Comparison of ENCODE assay signal across 8 mouse cellular contexts in genomic region chr13:95563693-95564092, GRCm38 (mm10). TPM values are rescaled to one million over a fixed set of nuclear protein-coding genes. Genes with fewer than 3 reads are reported as not detected.
DNase-seq lines count a peak whose midpoint lies in the region; ATAC-seq and TF ChIP-seq lines count a peak whose summit lies in the region.

No protein-coding gene starts in this region.

- H3K27ac ChIP-seq in forebrain, postnatal 0 days (ENCODE audit: low read depth, low read length): no peak overlapping the region
- H3K27ac ChIP-seq in hindbrain, postnatal 0 days: no peak overlapping the region
- H3K27ac ChIP-seq in left cerebral cortex, adult 2 months: no peak overlapping the region

- DNase-seq in T-cell, adult 2 months (ENCODE audit: low spot score): peak; percentile 78
- DNase-seq in cerebellum, adult 18-20 months: peak; percentile 66 to 71
- DNase-seq in forebrain, postnatal 0 days: peak; percentile 91
- DNase-seq in hindbrain, postnatal 0 days (ENCODE audit: low spot score): peak; percentile 85
- DNase-seq in left cerebral cortex, adult 2 months (ENCODE audit: extremely low spot score in 1 of 2, low spot score in 2 of 2): peak; percentile 68 to 71
- peak; percentile 23 for DNase-seq in right cerebral cortex, postnatal 14 days
- DNase-seq in Muller cell, postnatal 12 days (ENCODE audit: inconsistent ontology term): no peak

- no peak overlapping the region for H3K4me3 ChIP-seq in forebrain, postnatal 0 days (ENCODE audit: low read depth, low read length)
- H3K4me3 ChIP-seq in hindbrain, postnatal 0 days (ENCODE audit: low read length): no peak overlapping the region
- H3K4me3 ChIP-seq in left cerebral cortex, adult 2 months: no peak overlapping the region

- intact Hi-C loops in left cerebral cortex, adult 2 months (cut with DNase I): loop anchor here (1.0 to 10.0 kb wide), 3 partner anchors 105 to 401 kb away; no protein-coding TSS in a partner anchor

- no peaks in the 10 kb centered on the region for H3K27me3 ChIP-seq in forebrain, postnatal 0 days (ENCODE audit: insufficient read depth, low read length)
- H3K27me3 ChIP-seq in hindbrain, postnatal 0 days (ENCODE audit: insufficient read depth, low read length): no peaks in the 10 kb centered on the region

- 2% methylated on average over 3 of the region's 3 CpGs for WGBS in forebrain, postnatal 0 days
- WGBS in hindbrain, postnatal 0 days: 0% methylated on average over 3 of the region's 3 CpGs

- peak; percentile 82 for ATAC-seq in forebrain, postnatal 0 days
- peak; percentile 87 for ATAC-seq in hindbrain, postnatal 0 days
- ATAC-seq in megakaryocyte, adult 5-6 weeks (ENCODE audit: poor library complexity, severe bottlenecking): peak; percentile 94

- no peak overlapping the region for H3K9ac ChIP-seq in forebrain, postnatal 0 days
- H3K9ac ChIP-seq in hindbrain, postnatal 0 days (replicated peaks; ENCODE audit: low read length): no peak overlapping the region

- H3K4me1 ChIP-seq in forebrain, postnatal 0 days (ENCODE audit: insufficient read depth): no peaks in the 10 kb centered on the region
- H3K4me1 ChIP-seq in hindbrain, postnatal 0 days (ENCODE audit: insufficient read depth, low read length): no peaks in the 10 kb centered on the region

- H3K9me3 ChIP-seq in forebrain, postnatal 0 days (ENCODE audit: low read length): no peaks in the 10 kb centered on the region
- no peaks in the 10 kb centered on the region for H3K9me3 ChIP-seq in hindbrain, postnatal 0 days (ENCODE audit: low read length)

- TF ChIP-seq CTCF in forebrain, postnatal 0 days (IDR thresholded peaks at IDR 0.05; ENCODE audit: low read depth): peak; percentile 96
- TF ChIP-seq CTCF in hindbrain, postnatal 0 days (IDR thresholded peaks at IDR 0.05; ENCODE audit: low read depth): peak; percentile 94
- peak; percentile 96 for TF ChIP-seq CTCF in left cerebral cortex, adult 2 months (IDR thresholded peaks at IDR 0.05)

- H3K4me2 ChIP-seq in forebrain, postnatal 0 days (ENCODE audit: low read depth): no peak overlapping the region
- no peak overlapping the region for H3K4me2 ChIP-seq in hindbrain, postnatal 0 days (ENCODE audit: low read depth, low read length)

- no peaks in the 10 kb centered on the region for H3K36me3 ChIP-seq in forebrain, postnatal 0 days (ENCODE audit: insufficient read depth)
- no peaks in the 10 kb centered on the region for H3K36me3 ChIP-seq in hindbrain, postnatal 0 days (ENCODE audit: insufficient read depth, low read length)

RNA-seq across cellular contexts. Expression of gene F2rl1, which starts 38.7 kb away (rescaled TPM):
- total RNA-seq in forebrain, postnatal 0 days (2014; rRNA removed): 0.19 and 0.23 TPM in 2 replicates
- 0.05 and 0.13 TPM in 2 replicates for polyA plus RNA-seq in forebrain, postnatal 0 days (2015; fragmentation: Nextera tagmentation; extraction: Ambion mirVana)
- total RNA-seq in hindbrain, postnatal 0 days (2014; rRNA removed): 0.37 TPM in 1 of 2 replicates, not detected in the other
- polyA plus RNA-seq in hindbrain, postnatal 0 days (2015; fragmentation: Nextera tagmentation; extraction: Ambion mirVana): 0.10 TPM in 1 of 2 replicates, not detected in the other
- total RNA-seq in left cerebral cortex, adult 2 months (2021): under 1 TPM; 0.21 to 0.32 TPM
- total RNA-seq in megakaryocyte, adult 5-6 weeks (2015): 0.14 TPM in 1 of 2 replicates, not detected in the other
- total RNA-seq in megakaryocyte, adult 5-6 weeks (2017): 0.33 and 0.61 TPM in 2 replicates

RNA-seq across cellular contexts. Expression of gene F2r, which starts 54.6 kb away (rescaled TPM):
- total RNA-seq in forebrain, postnatal 0 days (2014; rRNA removed): 28.4 and 41.7 TPM in 2 replicates
- 20.1 and 28.0 TPM in 2 replicates for polyA plus RNA-seq in forebrain, postnatal 0 days (2015; fragmentation: Nextera tagmentation; extraction: Ambion mirVana)
- 49.7 and 53.0 TPM in 2 replicates for total RNA-seq in hindbrain, postnatal 0 days (2014; rRNA removed)
- polyA plus RNA-seq in hindbrain, postnatal 0 days (2015; fragmentation: Nextera tagmentation; extraction: Ambion mirVana): 34.6 and 36.9 TPM in 2 replicates
- total RNA-seq in left cerebral cortex, adult 2 months (2021): 1 to 10 TPM; 3.9 to 4.4 TPM
- total RNA-seq in megakaryocyte, adult 5-6 weeks (2015): 1.1 and 2.1 TPM in 2 replicates
- 0.65 and 1.9 TPM in 2 replicates for total RNA-seq in megakaryocyte, adult 5-6 weeks (2017)
